Mouse (Mus musculus) E14TG2a.4 (cell line): Measurements from ENCODE around the gene Gns.

Experiments used
- CTCF ChIP-seq: conservative IDR thresholded peaks from 2 replicates; pipeline ENCODE4 v1.5.1; 2014; ENCODE audit warnings: low read length
- NANOG ChIP-seq: IDR thresholded peaks from 2 replicates; pipeline ENCODE4 v1.6.1; 2014; ENCODE audit warnings: borderline replicate concordance, low read length, mixed read lengths
- POU5F1 ChIP-seq: IDR thresholded peaks from 2 replicates; pipeline ENCODE4 v1.6.1; 2014; ENCODE audit warnings: low read length, borderline replicate concordance

DNA sequence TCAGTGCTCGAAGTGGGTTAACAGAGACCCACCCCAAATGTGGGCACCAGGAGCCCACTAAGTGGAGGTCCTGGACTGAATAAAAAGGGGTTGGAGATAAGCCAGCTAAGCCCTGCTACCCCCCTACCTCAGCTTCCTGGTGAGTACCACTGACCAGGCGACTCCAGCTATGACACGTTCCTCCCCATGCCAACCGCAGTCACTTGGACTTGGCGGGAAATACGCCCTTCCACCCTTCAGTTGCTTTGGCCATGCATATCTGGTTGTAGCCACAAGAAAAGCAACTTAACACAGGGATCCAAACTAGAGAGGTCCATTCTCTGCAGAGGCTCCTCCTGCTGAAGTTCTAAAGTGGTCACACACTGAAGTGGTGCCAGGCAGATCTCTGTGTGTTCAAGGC lies 57.4 kb downstream of the Gns start:
- TF ChIP-seq CTCF (no peak), NANOG (no peak), POU5F1 (no peak)
